Mouse (Mus musculus): ENCODE measurements at regions not wholly inside any gene's neighbourhood (a gene's known extent, or its start where the extent isn't known, plus 50 kb on each side); places are given as distances from the start of the nearest gene placed in this dataset.

DNA sequence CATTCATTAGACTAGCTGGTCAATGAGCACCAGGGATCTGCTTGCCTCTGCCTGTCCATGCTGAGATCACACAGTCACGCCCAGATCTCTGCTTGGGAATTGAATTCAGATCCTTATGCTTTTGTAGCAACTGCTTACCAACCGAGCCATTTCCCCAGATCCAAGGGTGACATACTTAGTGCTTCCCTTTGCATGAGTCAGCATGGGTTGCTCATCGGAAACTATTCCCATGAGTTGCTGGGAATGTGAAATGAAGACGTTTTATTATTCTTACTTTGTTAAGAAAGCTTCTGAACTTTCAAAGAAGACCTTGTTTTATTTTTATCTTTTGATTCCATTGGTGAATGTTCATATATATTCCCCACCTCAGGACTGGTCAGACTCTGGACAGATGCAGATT lies 82.3 kb upstream of the Far2 start:
- no peak for DNase-seq (ENCODE audit: low spot score in 2 of 2)

DNA sequence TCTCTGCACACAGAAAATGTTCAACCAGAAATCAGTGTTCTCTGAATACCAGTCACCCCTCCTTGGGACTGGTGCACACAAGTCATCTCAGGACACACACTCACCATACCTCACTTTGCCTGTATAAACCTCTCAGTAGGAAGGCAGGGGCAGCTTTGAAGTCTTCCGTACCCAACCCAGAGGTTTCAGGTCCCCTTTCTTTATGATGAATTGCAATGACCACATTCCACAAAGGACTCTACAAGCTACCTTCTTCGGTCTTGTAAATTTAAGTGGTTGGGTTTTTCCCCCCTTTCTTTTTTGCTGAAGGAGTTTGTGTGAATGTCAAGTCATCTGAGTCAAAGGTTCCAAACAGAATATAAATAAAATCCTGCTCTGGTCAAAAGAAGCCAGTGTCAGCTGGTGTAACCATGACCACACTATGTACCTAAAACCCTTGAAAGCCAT lies 76.9 kb upstream of the Far2 start:
- DNase-seq (ENCODE audit: low spot score in 2 of 2): no peak

- no peak for DNase-seq (ENCODE audit: low spot score in 2 of 2)
Observed at GRCm38 (mm10) chr6:147972552-147972951, 74.5 kb upstream of the Far2 start.

GRCm38 (mm10) chr6:147973059-147973458 lies 74.0 kb upstream of the Far2 start:
- DNase-seq (ENCODE audit: low spot score in 2 of 2): no peak

- no peak for DNase-seq (ENCODE audit: low spot score in 2 of 2)
Observed at GRCm38 (mm10) chr6:147975917-147976316, 71.1 kb upstream of the Far2 start.

GRCm38 (mm10) chr6:147989381-147989780 lies 57.7 kb upstream of the Far2 start:
- no peak for DNase-seq (ENCODE audit: low spot score in 2 of 2)

All from right cerebral cortex, postnatal 36 days (tissue).